Mouse (Mus musculus): ENCODE data around the gene Ugt1a6a.
"Not testable (repeated sequence)": the region's sequence is repeated elsewhere in the genome, so short reads cannot be mapped to it uniquely, and the experiment has no call there.

Gene Ugt1a6a

DNA sequence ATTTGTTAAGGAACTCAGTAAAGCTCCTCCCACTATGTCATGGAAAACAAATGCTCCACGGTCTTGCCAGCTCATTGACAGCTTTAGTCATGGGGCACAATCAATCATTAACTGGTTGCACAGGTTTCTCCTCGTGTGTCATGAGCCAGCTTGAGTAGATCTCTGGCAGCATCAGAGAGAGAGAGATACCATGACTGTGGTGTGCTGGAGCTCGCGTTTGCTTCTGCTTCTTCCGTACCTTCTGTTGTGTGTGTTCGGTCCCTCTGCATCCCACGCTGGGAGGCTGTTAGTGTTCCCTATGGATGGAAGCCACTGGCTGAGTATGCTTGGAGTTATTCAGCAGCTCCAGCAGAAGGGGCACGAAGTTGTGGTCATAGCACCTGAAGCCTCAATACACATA, 77.2 kb downstream of the Ugt1a6a start, which contains the start of gene Ugt1a1:
Gene Ugt1a1, plus strand, starts transcription at position 148 of the 400 bp plus-strand sequence.
- intact Hi-C loops (cut with DNase I), result no loop called here

DNA sequence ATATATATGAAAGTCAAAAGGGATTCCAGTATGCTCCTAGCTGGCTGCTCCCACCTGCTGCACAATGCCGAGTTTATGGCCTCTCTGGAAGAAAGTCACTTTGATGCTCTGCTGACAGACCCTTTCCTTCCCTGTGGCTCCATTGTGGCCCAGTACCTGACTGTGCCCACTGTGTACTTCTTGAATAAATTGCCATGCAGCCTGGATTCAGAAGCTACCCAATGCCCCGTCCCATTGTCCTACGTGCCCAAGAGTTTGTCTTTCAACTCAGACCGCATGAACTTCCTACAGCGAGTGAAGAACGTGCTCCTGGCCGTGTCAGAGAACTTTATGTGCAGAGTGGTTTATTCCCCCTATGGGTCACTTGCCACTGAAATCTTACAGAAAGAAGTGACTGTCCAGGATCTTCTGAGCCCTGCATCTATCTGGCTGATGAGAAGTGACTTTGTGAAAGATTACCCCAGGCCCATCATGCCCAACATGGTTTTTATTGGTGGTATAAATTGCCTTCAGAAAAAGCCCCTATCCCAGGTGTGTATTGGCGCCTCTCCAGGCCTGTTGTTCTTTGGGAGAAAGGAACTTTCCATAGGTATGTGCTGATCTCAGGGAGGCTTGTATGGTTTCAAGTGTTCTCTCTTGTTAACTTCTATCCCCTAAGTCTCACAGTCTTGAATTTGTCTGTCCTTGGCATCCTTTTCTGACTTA, 77.9 kb downstream of the Ugt1a6a start:
- intact Hi-C loops (cut with DNase I), result no loop called here

DNA sequence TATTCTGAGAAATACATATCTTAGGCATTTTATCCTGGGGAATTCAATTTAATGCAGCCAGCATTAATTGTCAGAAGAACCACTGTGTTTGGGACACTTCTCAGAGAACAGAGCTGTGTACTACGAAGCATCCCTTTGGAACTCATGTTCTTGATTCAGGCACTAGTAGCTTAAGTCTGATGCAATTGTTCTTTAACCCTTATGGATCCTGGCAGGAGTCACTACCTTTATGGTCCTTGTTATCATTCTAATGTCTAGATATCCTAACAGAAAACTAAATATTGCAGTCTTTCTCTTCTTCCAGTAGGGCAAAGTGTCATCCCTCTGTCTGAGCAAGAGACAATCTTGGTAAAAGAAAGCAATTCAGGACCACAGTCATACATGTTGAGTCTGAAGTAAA, 78.5 kb downstream of the Ugt1a6a start:
- intact Hi-C loops (cut with DNase I), result no loop called here

DNA sequence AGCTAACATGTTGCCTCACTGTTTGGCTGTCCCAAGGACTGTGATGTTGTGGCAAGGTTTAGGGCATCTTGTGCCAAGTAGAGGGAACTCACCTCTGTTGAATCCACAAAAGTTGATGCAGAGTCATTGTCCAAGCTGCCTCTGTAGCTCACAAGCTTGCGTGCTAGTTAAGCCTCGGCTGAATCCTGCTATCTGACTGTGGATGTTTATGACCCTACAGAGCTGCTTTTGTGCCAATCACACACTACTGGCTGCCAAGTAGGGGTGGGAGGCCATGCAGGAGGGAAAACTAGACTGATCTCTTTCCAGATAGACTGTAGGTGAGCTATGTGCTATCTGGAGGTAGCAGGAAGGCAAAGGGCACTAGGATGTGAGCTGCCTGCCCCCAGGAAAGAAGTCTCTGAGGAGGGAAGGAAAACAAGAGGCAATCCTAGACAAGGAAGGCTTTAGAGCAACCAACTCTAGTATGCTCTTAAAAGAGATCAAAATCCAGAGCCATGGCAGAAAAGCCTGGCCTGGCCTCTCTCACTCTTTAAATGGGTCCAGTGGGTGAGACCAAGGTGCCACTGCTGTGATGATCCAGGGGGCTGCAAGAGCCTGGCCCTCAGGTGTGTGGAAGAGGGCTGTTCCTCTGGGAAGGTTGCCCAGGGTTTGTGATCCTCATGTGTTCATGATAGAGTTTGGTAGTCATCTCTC, 79.3 kb downstream of the Ugt1a6a start:
- intact Hi-C loops (cut with DNase I), result no loop called here

DNA sequence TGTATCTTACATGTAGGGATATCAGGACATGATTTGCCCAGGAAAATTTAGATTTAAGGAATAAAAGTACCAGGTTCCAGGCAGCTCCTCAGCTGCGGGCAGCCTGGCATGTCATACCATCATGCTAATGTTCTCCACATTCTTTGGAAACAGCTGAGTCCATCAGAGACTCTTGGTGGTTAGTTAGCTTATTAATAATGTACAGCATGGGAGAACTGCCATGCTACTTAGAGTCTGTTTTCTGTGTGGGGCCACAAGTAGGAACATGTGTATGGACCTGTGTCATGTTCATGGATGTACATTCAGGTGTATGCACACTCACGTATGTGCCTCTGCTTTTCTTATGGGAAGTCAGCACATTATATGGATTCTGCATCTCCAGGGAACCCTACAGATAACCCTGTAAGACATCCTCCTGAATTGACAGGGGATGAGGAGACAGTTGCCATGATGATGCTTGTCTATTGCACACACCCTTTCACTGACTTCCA, 79.9 kb downstream of the Ugt1a6a start:
- intact Hi-C loops (cut with DNase I), result no loop called here

DNA sequence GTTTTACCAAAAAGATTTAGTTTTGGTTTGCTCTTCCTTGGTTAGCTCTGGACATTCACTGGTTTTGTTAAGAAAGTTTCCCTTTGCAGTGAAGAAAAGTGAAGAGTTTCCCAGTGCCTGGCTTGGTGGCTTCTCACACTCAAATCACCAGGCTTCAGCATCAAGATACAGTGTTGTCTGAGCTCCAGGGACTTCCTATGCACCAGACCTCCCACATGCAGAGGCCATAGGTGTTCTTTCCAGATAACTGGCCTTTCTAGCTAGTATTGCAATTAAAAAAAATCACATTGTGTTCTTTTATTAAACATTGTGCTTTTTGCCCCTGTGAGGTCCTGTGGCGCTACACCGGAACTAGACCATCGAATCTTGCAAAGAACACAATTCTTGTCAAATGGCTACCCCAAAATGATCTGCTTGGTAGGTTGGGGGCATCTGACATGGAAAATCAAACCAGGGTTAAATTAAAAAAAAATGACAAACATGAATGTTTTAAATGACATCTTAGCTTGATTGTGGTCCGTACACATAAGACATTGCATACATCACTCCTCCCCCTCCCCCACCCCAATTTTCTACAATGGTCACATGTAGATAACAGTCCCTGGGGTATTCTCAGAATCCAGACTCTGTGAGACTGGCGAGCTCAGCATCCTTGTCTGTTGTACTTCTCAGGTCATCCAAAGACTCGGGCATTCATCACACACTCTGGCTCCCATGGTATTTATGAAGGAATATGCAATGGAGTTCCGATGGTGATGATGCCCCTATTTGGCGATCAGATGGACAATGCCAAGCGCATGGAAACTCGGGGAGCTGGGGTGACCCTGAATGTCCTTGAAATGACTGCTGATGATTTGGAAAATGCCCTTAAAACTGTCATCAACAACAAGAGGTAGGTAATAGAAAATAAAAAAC, 81.1 kb downstream of the Ugt1a6a start:
- intact Hi-C loops (cut with DNase I), result no loop called here

DNA sequence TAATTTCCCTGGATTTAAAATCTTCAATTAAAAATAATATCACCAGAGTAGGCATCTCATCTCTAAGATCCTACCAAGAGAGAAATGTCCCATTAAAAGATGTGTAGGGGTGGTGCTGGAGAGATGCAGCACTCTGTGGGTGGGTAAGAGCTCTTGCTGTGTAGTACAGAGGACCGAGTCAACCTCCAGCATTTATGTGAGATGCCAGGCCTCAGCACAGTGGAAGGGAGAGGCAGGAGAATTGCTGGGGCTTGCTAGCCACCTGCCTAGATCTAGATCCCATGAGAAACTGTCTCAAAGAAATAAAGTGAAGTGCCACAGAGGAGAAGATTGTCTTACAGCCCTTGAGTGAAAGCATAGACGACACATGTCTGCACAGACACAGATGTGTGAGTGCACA, 81.9 kb downstream of the Ugt1a6a start:
- intact Hi-C loops (cut with DNase I), result no loop called here

DNA sequence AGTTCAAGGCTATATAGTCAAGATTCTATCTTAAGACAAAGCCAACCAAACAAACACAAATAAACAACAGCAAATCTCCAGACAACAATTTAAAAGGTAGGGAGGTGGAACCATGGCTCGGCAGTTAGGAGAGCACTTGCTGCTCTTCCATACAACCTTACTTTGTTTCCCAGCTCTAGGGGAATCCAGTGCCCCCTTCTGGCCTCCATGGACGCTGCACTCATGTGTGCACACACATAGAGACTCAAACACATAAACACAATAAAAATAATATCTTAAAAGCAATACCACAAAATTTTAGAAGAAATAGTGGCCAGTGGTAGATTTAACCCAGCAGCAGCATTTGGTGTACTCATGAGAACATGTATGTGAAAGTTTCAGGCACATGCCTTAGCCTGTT, 82.5 kb downstream of the Ugt1a6a start:
- intact Hi-C loops (cut with DNase I), result no loop called here

DNA sequence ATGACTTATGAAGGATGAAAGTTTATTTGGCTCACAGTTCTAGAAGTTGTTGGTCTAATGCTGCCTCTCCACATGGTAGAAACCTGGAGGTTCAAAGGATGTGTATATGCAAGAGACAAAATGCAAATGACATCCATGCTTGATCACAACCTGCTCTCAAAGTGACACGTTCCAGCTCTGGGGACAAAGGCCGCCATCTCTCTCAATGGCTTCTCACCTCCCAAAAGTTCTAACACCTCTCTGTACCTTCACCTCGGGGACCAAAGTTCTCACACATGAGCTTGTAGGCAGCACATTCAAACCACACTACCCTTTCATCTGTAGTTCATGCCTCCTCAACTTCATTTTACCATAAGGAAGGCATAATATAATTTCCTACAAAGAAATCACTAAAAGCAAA, 83.0 kb downstream of the Ugt1a6a start:
- intact Hi-C loops (cut with DNase I), result no loop called here

DNA sequence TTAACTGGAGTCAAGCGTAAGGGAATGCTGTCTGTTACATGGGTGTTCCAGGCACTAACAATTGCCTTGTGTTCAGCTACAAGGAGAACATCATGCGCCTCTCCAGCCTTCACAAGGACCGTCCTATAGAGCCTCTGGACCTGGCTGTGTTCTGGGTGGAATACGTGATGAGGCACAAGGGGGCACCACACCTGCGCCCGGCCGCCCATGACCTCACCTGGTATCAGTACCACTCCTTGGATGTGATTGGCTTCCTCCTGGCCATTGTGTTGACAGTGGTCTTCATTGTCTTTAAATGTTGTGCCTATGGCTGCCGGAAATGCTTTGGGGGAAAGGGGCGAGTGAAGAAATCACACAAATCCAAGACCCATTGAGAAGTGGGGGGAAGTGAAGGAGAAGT, 83.4 kb downstream of the Ugt1a6a start:
- intact Hi-C loops (cut with DNase I), result no loop called here

DNA sequence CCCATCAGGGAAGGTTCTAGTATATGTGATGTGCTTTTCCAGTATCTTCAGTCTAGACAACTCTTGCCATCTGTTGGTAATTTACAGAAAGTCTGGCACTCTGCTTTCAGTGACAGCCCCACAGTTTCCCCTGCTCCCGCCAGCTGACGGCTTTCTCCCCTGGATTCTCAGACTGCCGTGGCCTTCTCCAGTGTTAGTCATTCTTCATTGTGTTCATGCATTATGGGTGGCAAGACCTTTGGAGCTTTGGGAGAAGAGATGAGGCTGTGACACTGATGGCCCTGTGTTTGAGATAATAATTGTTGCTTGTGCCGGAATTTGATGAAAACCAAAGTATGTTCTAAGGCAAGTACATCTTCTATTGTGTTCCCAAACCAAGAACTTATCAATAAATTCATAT, 84.0 kb downstream of the Ugt1a6a start:
- intact Hi-C loops (cut with DNase I), result no loop called here

DNA sequence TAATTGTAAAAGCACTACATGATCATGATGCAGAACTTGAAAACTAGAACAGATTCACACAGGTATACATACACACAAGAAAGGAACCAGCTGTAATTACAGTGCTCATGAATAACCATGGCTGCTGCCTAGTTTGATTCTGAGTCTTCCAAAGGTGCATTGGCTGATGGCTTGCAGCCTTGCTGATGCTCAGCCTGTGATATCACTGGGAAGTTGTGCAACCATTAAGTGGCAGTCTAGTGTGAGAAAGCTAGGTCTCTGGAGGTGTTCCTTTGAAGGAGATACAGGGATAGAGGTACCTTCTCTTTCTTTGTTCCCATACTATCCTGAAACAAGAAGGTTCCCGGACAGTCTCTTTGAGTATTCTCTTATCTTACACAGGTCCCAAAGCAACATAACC, 84.4 kb downstream of the Ugt1a6a start:
- intact Hi-C loops (cut with DNase I), result no loop called here

DNA sequence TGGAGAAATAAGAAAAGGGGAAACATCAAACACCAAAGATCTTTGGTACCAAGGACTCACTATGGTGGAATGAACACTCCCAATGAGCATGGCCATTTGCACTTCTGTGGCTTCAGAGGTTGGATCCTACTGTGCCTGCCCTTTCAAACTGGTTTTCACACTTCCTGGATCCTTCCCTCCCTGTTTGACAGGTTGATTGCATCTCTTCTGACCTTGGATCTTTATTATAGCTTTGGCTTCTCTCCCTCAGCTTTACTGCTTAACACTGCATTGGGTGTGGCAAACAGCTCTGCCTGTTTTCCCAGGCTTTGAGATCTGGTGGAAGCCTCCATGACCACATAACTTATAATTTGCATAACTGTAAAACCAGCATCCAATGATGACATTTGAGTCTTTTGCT, 85.7 kb downstream of the Ugt1a6a start:
- intact Hi-C loops (cut with DNase I), result no loop called here

DNA sequence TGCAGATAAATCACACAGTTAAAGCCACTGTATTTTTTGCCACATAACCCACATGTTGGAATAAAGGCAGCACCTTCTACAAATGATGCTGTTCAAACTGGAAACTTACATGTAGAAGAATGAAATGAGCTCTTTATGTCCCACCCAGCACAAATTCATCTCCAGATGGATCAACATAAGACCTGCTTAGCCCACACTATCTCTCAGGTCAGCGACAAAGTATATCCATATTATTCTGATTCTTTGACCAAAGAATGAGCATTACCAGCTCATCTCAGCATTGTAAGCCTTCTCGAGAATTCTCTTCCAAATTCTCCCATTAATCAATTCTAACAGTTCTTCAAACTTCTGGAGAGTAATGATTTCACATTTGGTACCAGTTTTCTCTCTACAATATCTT, 87.6 kb downstream of the Ugt1a6a start:
- intact Hi-C loops (cut with DNase I), result no loop called here

DNA sequence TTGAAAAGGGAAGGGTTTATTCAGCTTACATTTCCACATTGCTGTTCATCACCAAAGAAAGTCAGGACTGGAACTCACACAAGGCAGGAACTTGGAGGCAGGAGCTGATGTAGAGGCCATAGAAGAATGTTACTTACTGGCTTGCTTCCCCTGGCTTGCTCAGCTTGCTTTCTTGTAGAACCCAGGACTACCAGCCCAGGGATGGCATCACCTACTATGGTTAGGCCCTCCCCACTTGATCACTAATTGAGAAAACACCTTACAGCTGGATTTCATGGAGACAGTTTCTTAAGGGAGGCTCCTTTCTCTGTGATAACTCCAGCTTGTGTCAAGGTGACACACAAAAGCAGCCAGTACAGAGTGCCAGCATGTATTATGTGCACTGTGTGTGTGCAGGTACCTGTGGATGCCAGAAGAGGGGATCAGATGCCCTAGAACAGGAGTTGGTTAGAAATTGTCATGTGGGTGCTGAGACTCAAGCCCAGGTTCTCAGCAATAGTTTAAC, 88.5 kb downstream of the Ugt1a6a start:
- intact Hi-C loops (cut with DNase I), result not testable (repeated sequence)

DNA sequence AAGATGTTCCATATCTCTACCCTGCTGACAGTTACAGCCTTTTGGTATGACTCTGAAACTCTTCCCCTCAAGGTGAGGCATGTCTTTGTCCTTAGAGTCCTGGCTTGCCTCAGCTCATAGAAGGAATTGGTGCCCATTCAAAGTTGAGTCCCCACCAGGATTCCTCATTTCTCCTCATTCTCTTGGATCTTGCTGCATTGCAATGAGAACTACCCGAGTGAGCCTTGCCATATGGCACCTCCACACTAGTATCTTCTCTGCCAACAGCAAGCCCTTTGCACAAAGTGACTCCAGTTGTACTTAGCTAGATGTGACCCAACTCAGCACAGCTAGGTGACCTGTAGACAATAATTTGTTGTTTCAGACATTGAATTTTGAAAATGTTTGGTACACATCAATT, 89.0 kb downstream of the Ugt1a6a start:
- intact Hi-C loops (cut with DNase I), result no loop called here

DNA sequence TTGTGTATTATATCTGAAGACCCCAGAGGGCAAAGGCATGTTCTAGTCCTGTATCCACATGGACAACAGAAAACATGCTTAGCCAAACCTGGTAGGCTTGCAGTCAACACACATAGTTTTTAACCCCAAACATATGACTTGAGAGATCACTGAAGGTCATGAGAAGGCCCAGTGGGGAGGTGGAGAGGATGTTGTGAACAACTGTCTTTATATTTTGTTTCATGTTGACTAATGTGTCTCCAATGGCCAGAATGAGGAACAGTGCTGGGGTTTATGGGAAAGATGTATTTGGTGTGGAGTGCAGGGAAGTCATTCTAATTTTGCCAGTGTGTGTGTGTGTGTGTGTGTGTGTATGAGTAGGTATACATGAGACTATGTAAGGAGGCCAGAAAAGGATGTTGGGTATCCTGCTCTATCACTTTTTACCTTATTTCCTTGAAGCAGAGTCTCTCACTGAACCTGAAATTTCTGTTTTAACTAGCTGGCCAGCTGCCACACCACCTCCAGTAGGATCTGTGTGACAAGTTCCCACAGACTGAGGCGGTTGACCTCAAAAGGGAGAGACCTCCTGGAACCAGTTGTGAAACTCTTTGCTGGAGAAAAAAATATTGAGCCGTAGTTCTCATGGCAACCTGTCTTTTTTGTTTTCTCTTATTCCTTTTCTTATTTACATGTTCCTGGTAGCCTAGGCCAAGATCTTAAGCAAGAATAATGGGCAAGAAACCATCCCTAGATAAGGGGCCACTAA, 89.6 kb downstream of the Ugt1a6a start:
- intact Hi-C loops (cut with DNase I), result no loop called here

DNA sequence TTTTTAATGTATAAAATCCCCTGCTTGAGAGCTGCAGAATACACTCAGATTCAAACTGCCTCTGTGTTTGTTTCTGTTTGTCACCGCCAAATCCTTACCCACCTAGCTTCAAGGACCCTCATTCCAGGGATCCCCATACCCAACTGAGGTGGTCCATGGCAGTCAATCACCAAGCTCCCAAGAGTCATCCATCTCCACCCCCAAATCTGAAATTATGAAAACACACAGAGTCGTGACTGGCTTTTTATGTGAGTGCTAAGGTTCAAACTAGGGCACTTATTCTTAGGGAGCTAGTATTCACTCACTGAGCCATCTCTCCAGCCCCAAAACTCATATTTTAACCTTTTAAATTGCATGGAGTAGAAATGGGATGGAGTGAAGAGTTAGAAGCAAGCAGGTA, 90.7 kb downstream of the Ugt1a6a start:
- intact Hi-C loops (cut with DNase I), result not testable (repeated sequence)

DNA sequence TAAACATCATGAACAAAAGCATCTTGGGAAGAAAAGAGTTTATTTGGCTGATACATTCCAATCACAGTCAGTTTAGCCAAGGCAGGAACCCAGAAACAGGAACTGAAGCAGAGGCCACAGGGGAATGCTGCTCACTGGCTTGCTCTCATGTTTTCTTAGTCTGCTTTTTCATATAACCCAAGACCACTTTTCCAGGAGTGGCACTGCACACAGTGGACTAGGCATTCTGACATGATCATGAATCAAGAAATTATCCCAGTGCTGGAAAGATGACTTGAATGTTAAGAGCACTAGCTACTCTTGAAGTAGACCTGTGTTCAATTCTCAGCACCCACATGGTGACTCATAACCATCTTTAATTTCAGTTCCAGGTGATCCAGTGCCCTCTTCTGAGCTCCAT, 91.1 kb downstream of the Ugt1a6a start:
- intact Hi-C loops (cut with DNase I), result no loop called here

DNA sequence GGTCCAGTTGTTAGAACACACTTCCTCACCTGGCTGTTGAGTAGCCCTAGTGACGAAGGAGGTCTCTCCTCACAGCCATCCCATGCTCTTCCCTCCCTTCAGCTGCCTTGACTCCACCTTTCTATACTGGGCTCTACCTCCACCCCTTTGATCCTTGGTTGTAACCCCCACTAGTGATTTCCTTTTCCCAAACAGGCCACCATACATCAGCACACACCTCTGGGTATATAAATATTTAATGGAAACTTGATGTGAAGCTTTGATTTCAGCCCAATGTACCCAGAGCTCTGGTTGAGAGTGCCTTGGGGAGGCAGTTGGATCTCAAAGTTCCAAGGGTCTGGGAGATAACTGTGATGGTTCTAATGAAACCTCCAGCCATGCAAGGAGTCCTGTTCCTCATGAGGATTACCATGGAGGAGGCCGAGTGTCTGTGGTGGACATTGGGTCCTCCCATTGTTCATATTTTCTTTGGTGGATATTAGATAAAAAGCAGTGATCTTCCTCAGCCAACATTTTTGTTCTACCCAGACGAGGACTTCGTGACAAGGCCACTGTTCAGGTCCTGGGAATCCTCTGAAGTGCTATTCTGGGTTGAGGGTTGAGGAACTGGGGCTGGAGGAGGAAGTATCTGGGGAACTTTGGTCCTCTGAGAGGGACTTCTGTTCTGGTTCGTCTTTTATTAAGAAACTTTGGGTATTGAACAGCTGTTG, 92.2 kb downstream of the Ugt1a6a start, which contains the start of gene Mroh2a:
Gene Mroh2a, plus strand, starts transcription at position 317 of the 710 bp plus-strand sequence.
- intact Hi-C loops (cut with DNase I), result no loop called here
